Mouse (Mus musculus) kidney, embryonic 14.5 days (tissue): ENCODE results near the gene Msl3. TPM values are rescaled to one million over a fixed set of nuclear protein-coding genes. Genes with fewer than 3 reads are reported as not detected.
A peak's percentile ranks its signal among the peaks of the same experiment; 100 is the strongest.

Experiments used
- ATAC-seq: fragments of 200-750 bp; cut with Nextera tagmentation; 2 replicates; pipeline ENCODE4 v1.8.0; 2017; ENCODE audit warnings: moderate number of reproducible peaks, mild to moderate bottlenecking, moderate TSS enrichment, moderate library complexity; ENCODE audit not compliant: low FRiP score, low TSS enrichment
- H3K27ac ChIP-seq: fragments of 300-500 bp; sonication (generic); 2 replicates; pipeline ENCODE4 v1.5.1; 2014; ENCODE audit warnings: low read depth, mild to moderate bottlenecking, low read length, moderate library complexity, mixed read lengths
- H3K27me3 ChIP-seq: fragments of 300-500 bp; sonication (generic); 2 replicates; pipeline ENCODE4 v1.6.1; 2014; ENCODE audit warnings: mild to moderate bottlenecking, low read length; ENCODE audit not compliant: control insufficient read depth, insufficient read depth
- H3K36me3 ChIP-seq: fragments of 300-500 bp; sonication (generic); 2 replicates; pipeline ENCODE4 v1.6.1; 2014; ENCODE audit warnings: low read length, mixed read lengths; ENCODE audit not compliant: control insufficient read depth, insufficient read depth
- H3K4me1 ChIP-seq: fragments of 300-500 bp; sonication (generic); 2 replicates; pipeline ENCODE4 v1.6.1; 2014; ENCODE audit warnings: low read length, mixed read lengths; ENCODE audit not compliant: control insufficient read depth, insufficient read depth
- H3K4me2 ChIP-seq: fragments of 300-500 bp; sonication (generic); replicated peaks from 2 replicates; pipeline ENCODE4 v1.6.1; 2014; ENCODE audit warnings: low read depth, mild to moderate bottlenecking, low read length
- H3K4me3 ChIP-seq: fragments of 300-500 bp; sonication (generic); 2 replicates; pipeline ENCODE4 v1.5.1; 2014; ENCODE audit warnings: mild to moderate bottlenecking, low read length
- H3K9ac ChIP-seq: fragments of 300-500 bp; sonication (generic); 2 replicates; pipeline ENCODE4 v1.6.1; 2014; ENCODE audit warnings: low read depth, mild to moderate bottlenecking, low read length, moderate library complexity
- H3K9me3 ChIP-seq: fragments of 300-500 bp; sonication (generic); 2 replicates; pipeline ENCODE4 v1.6.1; 2016; ENCODE audit warnings: low read length; ENCODE audit not compliant: control insufficient read depth
- WGBS: fragments of 180-500 bp; shearing (Covaris S2); extraction: QIAGEN DNeasy Blood & Tissue Kit; methylation state at CpG from one replicate; pipeline ENCODE4 v1.1.7; 2014; 5-methylcytosine and 5-hydroxymethylcytosine counted together
- polyA plus RNA-seq: library from polyadenylated mRNA; unstranded; fragments of >200 nt; fragmentation: Nextera tagmentation; extraction: Ambion mirVana; gene quantifications from 2 replicates; pipeline ENCODE4 v1.2.1, GENCODE M21; 2014

The Msl3 gene
- polyA plus RNA-seq, 1 experiment from 2014 or later: 41.6 TPM

- no peak overlapping the region for H3K27ac ChIP-seq
- H3K36me3 ChIP-seq: peaks cover 16% of the 10 kb centered on the region; the same call in 1 of the 2 replicates
- 92% methylated on average over 3 of the region's 3 CpGs for WGBS
- H3K27me3 ChIP-seq: no peaks in the 10 kb centered on the region
- no peaks in the 10 kb centered on the region for H3K4me1 ChIP-seq
- H3K9me3 ChIP-seq: no peaks in the 10 kb centered on the region
- ATAC-seq: no peak
- H3K9ac ChIP-seq: no peak overlapping the region
- H3K4me2 ChIP-seq: no peak overlapping the region
- no peak overlapping the region for H3K4me3 ChIP-seq
Observed at GRCm38 (mm10) chrX:168659275-168659674, 14.4 kb downstream of the Msl3 start.

DNA sequence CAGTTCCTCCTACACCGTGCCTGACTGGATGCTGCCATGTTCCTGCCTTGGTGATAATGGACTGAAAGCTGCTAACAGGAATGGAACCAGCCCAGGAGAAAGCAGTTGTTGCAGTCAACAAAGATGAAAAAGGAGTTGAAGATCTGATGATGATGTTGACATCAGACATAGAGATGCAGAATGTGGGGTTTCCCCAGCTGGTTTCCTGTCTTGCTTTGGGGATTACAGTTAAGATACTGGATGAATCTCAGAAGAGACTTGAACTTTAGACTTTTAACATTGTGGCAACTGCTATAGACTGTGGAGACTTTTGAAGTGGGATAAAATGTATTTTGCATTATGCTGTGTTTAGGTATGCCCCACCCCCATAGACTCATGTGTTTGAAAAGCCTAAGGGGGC lies 15.9 kb downstream of the Msl3 start:
- H3K27ac ChIP-seq: no peak overlapping the region
- no peak for ATAC-seq
- no peaks in the 10 kb centered on the region for H3K4me1 ChIP-seq
- no peak overlapping the region for H3K4me2 ChIP-seq
- peaks cover 12% of the 10 kb centered on the region; the same call in 1 of the 2 replicates for H3K36me3 ChIP-seq
- 78% methylated on average over 1 of the region's 1 CpGs for WGBS
- no peaks in the 10 kb centered on the region for H3K9me3 ChIP-seq
- no peak overlapping the region for H3K9ac ChIP-seq
- no peaks in the 10 kb centered on the region for H3K27me3 ChIP-seq
- no peak overlapping the region for H3K4me3 ChIP-seq

GRCm38 (mm10) chrX:168649336-168649735 lies 24.4 kb downstream of the Msl3 start:
- Histone ChIP-seq H3K36me3 (peaks cover 11% of the 10 kb centered on the region; the same call in 1 of the 2 replicates), H3K4me1 (no peaks in the 10 kb centered on the region), H3K27me3 (no peaks in the 10 kb centered on the region), H3K4me2 (no peak overlapping the region), H3K9ac (no peak overlapping the region), H3K4me3 (no peak overlapping the region), H3K9me3 (no peaks in the 10 kb centered on the region), H3K27ac (no peak overlapping the region)
- no peak for ATAC-seq
- 55% methylated on average over 2 of the region's 2 CpGs for WGBS

DNA sequence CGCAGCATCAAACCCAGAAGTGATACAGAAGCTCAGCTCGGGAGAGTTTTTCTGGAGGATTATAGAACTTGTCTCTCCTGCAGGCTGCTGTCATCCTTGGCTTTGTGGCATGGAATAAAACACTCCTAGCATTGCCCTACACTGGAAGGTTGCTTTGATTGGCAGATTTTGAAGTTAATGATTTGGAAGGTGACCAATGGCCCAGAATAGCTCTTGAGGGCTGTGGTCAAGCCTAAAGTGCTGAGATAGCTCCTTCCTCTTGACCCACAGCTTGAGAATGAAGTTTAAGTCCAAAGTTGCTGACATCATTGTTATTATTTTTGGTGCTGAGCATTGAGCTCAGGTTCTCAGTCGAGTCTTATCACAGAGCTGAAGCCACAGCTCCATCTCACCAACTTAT lies 26.0 kb downstream of the Msl3 start:
- H3K9ac ChIP-seq: no peak overlapping the region
- no peaks in the 10 kb centered on the region for H3K4me1 ChIP-seq
- H3K27me3 ChIP-seq: no peaks in the 10 kb centered on the region
- 62% methylated on average over 3 of the region's 3 CpGs for WGBS
- H3K9me3 ChIP-seq: no peaks in the 10 kb centered on the region
- no peak overlapping the region for H3K4me2 ChIP-seq
- H3K27ac ChIP-seq: no peak overlapping the region
- H3K4me3 ChIP-seq: no peak overlapping the region
- ATAC-seq: no peak
- H3K36me3 ChIP-seq: peaks cover 7% of the 10 kb centered on the region; the same call in 1 of the 2 replicates

DNA sequence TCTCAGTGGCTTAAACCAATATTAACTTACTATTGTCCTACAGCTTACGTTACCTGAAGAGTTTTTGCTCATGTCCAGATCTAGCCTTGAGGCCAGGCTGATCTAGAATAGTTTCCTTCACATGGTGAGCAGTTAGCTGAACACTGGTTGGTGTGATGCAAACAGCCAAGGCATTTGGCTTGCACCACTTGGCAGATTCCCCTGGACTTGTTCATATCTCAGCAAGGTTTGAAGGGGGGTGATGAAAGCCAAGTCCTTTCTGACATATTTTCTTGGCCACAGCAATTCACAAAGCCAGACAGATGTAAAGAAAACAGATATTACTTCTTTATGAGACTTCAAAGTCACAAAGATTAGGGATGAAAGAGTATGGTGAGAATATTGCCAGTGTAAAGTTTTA lies 30.2 kb downstream of the Msl3 start:
- H3K4me2 ChIP-seq: no peak overlapping the region
- ATAC-seq: no peak
- H3K27me3 ChIP-seq: no peaks in the 10 kb centered on the region
- H3K9me3 ChIP-seq: no peaks in the 10 kb centered on the region
- H3K4me3 ChIP-seq: no peak overlapping the region
- 82% methylated on average over 1 of the region's 1 CpGs for WGBS
- H3K4me1 ChIP-seq: no peaks in the 10 kb centered on the region
- H3K27ac ChIP-seq: no peak overlapping the region
- H3K36me3 ChIP-seq: no peaks in the 10 kb centered on the region
- H3K9ac ChIP-seq: no peak overlapping the region

GRCm38 (mm10) chrX:168639556-168640356 lies 33.9 kb downstream of the Msl3 start:
- Histone ChIP-seq H3K9me3 (no peaks in the 10 kb centered on the region), H3K27ac (no peak overlapping the region), H3K4me3 (peak overlapping the region; percentile 30), H3K4me2 (peak overlapping the region; percentile 25), H3K9ac (no peak overlapping the region), H3K27me3 (no peaks in the 10 kb centered on the region), H3K36me3 (no peaks in the 10 kb centered on the region), H3K4me1 (no peaks in the 10 kb centered on the region)
- WGBS: 24% methylated on average over 11 of the region's 11 CpGs
- ATAC-seq: peak; percentile 66; the same call in 1 of the 2 replicates

Other genes starting within 250 kb of the Msl3 start
- 0.53 and 0.91 TPM in 2 replicates for gene Frmpd4, start 96.7 kb downstream of the Msl3 start, polyA plus RNA-seq
- gene Arhgap6, start 121.2 kb upstream of the Msl3 start, polyA plus RNA-seq: 3.0 and 3.3 TPM in 2 replicates